Mouse (Mus musculus) kidney, postnatal 0 days (tissue): ENCODE results near the gene Rec114. TPM values are rescaled to one million over a fixed set of nuclear protein-coding genes. Genes with fewer than 3 reads are reported as not detected.

Experiments used
- ATAC-seq: fragments of 200-750 bp; cut with Nextera tagmentation; replicated peaks from 2 replicates; pipeline ENCODE4 v1.8.0; 2017; ENCODE audit warnings: low read depth, moderate number of reproducible peaks, moderate TSS enrichment, moderate library complexity; ENCODE audit not compliant: low FRiP score
- DNase-seq: peaks from one replicate; pipeline ENCODE4 v3.0.0-alpha.2; 2016; ENCODE audit warnings: low spot score
- H3K27ac ChIP-seq: fragments of 300-500 bp; sonication (generic); 2 replicates; pipeline ENCODE4 v1.5.1; 2014; ENCODE audit warnings: mild to moderate bottlenecking
- H3K27me3 ChIP-seq: fragments of 300-500 bp; sonication (generic); 2 replicates; pipeline ENCODE4 v1.6.1; 2014; ENCODE audit warnings: low read length, mixed read lengths; ENCODE audit not compliant: insufficient read depth
- H3K36me3 ChIP-seq: fragments of 300-500 bp; sonication (generic); 2 replicates; pipeline ENCODE4 v1.6.1; 2014; ENCODE audit warnings: low read length, mixed read lengths; ENCODE audit not compliant: insufficient read depth
- H3K4me1 ChIP-seq: fragments of 300-500 bp; sonication (generic); replicated peaks from 2 replicates; pipeline ENCODE4 v1.6.1; 2014; ENCODE audit warnings: antibody characterized with exemption, low read length, mixed read lengths; ENCODE audit not compliant: insufficient read depth
- H3K4me2 ChIP-seq: fragments of 300-500 bp; sonication (generic); 2 replicates; pipeline ENCODE4 v1.6.1; 2014; ENCODE audit warnings: mild to moderate bottlenecking, low read length, moderate library complexity, mixed read lengths
- H3K4me3 ChIP-seq: fragments of 300-500 bp; sonication (generic); replicated peaks from 2 replicates; pipeline ENCODE4 v1.5.1; 2014; ENCODE audit warnings: low read depth, low read length
- H3K9ac ChIP-seq: fragments of 300-500 bp; sonication (generic); 2 replicates; pipeline ENCODE4 v1.6.1; 2014; ENCODE audit warnings: low read depth, low read length
- H3K9me3 ChIP-seq: fragments of 300-500 bp; sonication (generic); replicated peaks from 2 replicates; pipeline ENCODE4 v1.6.1; 2016; ENCODE audit warnings: low read length, inconsistent platforms, mixed read lengths
- CTCF ChIP-seq: IDR thresholded peaks from 2 replicates; pipeline ENCODE4 v1.5.1; 2016; ENCODE audit warnings: antibody characterized with exemption, low read depth, mild to moderate bottlenecking, moderate library complexity
- WGBS: fragments of 180-500 bp; shearing (Covaris S2); extraction: QIAGEN DNeasy Blood & Tissue Kit; methylation state at CpG from one replicate; pipeline ENCODE4 v1.1.7; 2014; 5-methylcytosine and 5-hydroxymethylcytosine counted together
- polyA plus RNA-seq: library from polyadenylated mRNA; unstranded; fragments of >200 nt; fragmentation: Nextera tagmentation; extraction: Ambion mirVana; gene quantifications from 2 replicates; pipeline ENCODE4 v1.2.1, GENCODE M21; 2015

Rec114 gene
- polyA plus RNA-seq, 1 experiment from 2014 or later: 1.2 TPM

DNA sequence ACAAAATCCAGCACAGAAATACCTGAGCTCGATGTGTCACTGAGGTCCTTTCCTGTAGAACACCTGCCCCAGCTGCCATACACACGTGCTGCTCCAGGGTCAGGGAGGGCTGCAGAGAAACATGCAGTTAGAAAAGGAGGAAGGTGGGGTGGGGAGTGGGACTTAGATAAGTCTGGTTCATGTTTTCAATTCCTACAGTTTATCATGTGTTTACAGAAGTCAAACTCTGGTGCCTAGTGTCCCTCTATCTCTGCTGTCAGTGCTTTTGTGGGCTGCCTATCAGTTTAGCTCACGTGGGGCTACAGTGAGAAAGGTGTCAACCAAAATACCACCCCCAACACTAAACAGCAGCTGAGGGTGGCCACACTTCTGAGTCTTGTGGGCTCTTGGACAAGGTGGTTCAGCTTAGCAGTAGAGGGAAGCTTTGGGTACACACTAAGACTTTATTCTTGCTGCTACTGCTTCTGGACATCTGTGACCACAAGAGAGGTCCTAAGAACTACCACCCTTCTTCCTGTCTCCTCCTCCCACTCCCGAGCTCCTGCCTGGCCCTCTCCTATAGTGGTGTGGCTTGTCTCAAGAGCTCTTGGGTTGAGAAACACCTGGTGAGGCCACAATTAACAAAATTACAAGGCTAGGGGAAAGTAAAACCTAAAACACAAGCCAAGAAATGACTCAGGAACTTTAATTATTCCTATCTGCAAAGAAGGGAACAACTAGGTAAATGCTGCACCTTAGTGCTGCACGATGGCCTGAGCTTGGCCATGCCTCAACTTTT is 85.8 kb downstream of the Rec114 start:
- Histone ChIP-seq H3K4me3 (no peak overlapping the region), H3K4me2 (no peak overlapping the region), H3K4me1 (no peaks in the 10 kb centered on the region), H3K27ac (no peak overlapping the region), H3K36me3 (no peaks in the 10 kb centered on the region), H3K9me3 (no peaks in the 10 kb centered on the region), H3K9ac (no peak overlapping the region), H3K27me3 (no peaks in the 10 kb centered on the region)
- TF ChIP-seq CTCF: no peak
- DNase-seq (no peak), ATAC-seq (no peak)
- 79% methylated on average over 5 of the region's 5 CpGs for WGBS

DNA sequence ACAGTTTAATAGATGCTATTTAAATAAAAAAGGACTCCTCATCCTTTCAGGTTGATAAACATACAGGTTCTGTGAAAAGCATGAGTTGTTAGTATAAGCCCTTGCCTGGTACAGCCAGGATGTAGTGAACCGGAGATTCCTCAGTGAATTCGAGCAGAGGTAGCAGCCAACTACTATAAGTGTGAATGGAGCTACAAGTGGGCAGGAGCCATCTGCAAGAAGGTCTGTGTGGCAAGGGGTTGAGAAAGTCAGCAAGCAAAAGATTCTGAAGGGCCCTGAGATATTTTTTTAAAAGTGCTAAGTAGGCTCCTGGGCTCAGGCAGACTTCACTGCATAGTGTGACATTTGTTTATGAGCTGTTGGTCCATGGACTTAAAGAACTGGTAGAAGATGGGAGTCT is 86.9 kb downstream of the Rec114 start:
- 90% methylated on average over 2 of the region's 2 CpGs for WGBS
- no peaks in the 10 kb centered on the region for H3K27me3 ChIP-seq
- H3K9ac ChIP-seq: no peak overlapping the region
- H3K27ac ChIP-seq: no peak overlapping the region
- no peak overlapping the region for H3K4me3 ChIP-seq
- DNase-seq (no peak), ATAC-seq (no peak)
- no peaks in the 10 kb centered on the region for H3K9me3 ChIP-seq
- H3K4me1 ChIP-seq: no peaks in the 10 kb centered on the region
- no peak for TF ChIP-seq CTCF
- H3K36me3 ChIP-seq: no peaks in the 10 kb centered on the region
- H3K4me2 ChIP-seq: no peak overlapping the region

DNA sequence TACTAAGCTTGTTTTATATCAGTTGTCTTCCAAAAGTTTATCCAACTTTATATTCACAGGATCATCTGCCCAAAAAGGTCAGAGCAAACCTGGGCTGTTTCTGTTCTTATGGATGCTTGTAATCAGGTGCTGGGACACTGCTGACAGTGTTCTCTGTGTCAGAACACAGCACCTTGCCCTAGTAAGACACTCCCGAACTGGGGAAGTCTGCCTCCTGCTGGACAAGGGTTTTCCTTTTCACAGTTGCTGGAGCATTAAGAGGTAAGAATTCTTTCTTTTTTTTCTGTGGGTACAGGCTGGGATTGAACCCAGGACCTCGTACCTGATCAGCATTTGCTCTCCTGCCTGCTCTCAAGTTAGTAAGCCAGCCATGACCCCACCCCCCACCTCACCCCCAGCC is 87.4 kb downstream of the Rec114 start:
- DNase-seq: no peak
- no peak overlapping the region for H3K4me3 ChIP-seq
- TF ChIP-seq CTCF: peak; percentile 55; the same call in 1 of the 2 replicates
- H3K9ac ChIP-seq: no peak overlapping the region
- no peak overlapping the region for H3K4me2 ChIP-seq
- 68% methylated on average over 2 of the region's 2 CpGs for WGBS
- no peaks in the 10 kb centered on the region for H3K27me3 ChIP-seq
- ATAC-seq: no peak
- no peaks in the 10 kb centered on the region for H3K4me1 ChIP-seq
- no peaks in the 10 kb centered on the region for H3K36me3 ChIP-seq
- H3K27ac ChIP-seq: no peak overlapping the region
- no peaks in the 10 kb centered on the region for H3K9me3 ChIP-seq

GRCm38 (mm10) chr9:58654494-58654893 is 89.3 kb downstream of the Rec114 start:
- Histone ChIP-seq H3K4me2 (no peak overlapping the region), H3K4me1 (no peaks in the 10 kb centered on the region), H3K9ac (no peak overlapping the region), H3K27me3 (no peaks in the 10 kb centered on the region), H3K9me3 (no peaks in the 10 kb centered on the region), H3K27ac (no peak overlapping the region), H3K4me3 (no peak overlapping the region), H3K36me3 (no peaks in the 10 kb centered on the region)
- DNase-seq (no peak), ATAC-seq (no peak)
- WGBS: 51% methylated on average over 4 of the region's 4 CpGs
- TF ChIP-seq CTCF: no peak

DNA sequence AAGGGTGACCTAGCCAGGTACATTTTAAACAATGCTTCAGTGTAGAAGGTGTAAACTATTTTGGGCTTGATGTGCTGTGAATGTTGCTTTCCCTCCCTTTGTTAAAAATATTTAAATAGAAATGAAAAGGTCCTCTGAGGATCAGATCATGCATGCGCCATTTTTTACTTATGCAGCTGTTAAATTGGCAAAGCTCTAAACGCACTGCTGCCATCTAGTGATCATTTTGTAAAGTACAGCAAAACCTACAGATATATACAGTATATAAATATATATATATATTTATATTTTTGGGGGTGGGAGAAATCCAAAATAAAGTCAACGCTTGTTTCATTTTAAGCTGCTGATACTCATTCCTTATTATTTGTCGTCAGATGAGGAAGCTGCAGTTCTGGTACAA is 91.8 kb downstream of the Rec114 start:
- WGBS: 58% methylated on average over 4 of the region's 4 CpGs
- Histone ChIP-seq H3K9ac (no peak overlapping the region), H3K9me3 (no peaks in the 10 kb centered on the region), H3K4me1 (no peaks in the 10 kb centered on the region), H3K36me3 (no peaks in the 10 kb centered on the region), H3K4me2 (no peak overlapping the region), H3K27ac (no peak overlapping the region), H3K4me3 (no peak overlapping the region), H3K27me3 (no peaks in the 10 kb centered on the region)
- TF ChIP-seq CTCF: peak; percentile 71
- DNase-seq (peak; percentile 85), ATAC-seq (no peak)

- ATAC-seq: no peak
- 70% methylated on average over 4 of the region's 4 CpGs for WGBS
- Histone ChIP-seq H3K9ac (no peak overlapping the region), H3K9me3 (no peaks in the 10 kb centered on the region), H3K4me3 (no peak overlapping the region), H3K4me2 (no peak overlapping the region), H3K27ac (no peak overlapping the region), H3K36me3 (0 out of 2 replicates have a peak, but pooled peaks cover 7% of the 10 kb centered on the region), H3K27me3 (no peaks in the 10 kb centered on the region), H3K4me1 (no peaks in the 10 kb centered on the region)
- peak; percentile 17; the same call in 1 of the 2 replicates for TF ChIP-seq CTCF
- DNase-seq: no peak
Observed at GRCm38 (mm10) chr9:58649265-58649626, 94.5 kb downstream of the Rec114 start.
